Mouse (Mus musculus) gastrocnemius, adult 8-10 months (tissue): ENCODE measurements at regions not wholly inside any gene's neighbourhood (a gene's known extent, or its start where the extent isn't known, plus 50 kb on each side); places are given as distances from the start of the nearest gene placed in this dataset.

Experiments used
- DNase-seq, 2 experiments: peaks; one replicate each; pipeline ENCODE4 v3.0.0; 2022; ENCODE audit warnings: low spot score in 2 of 2

- DNase-seq: no peak
Observed at GRCm38 (mm10) chr3:35235066-35235465, 518.8 kb upstream of the Atp11b start.

GRCm38 (mm10) chr3:35235772-35236171 is 518.1 kb upstream of the Atp11b start:
- no peak for DNase-seq

- no peak for DNase-seq
Observed at GRCm38 (mm10) chr3:35237342-35237741, 516.6 kb upstream of the Atp11b start.

GRCm38 (mm10) chr3:35242349-35242748 is 511.6 kb upstream of the Atp11b start:
- DNase-seq: no peak

- no peak for DNase-seq
Observed at GRCm38 (mm10) chr3:35242871-35243529, 510.9 kb upstream of the Atp11b start.

- DNase-seq: no peak
Observed at GRCm38 (mm10) chr3:35245003-35245402, 508.9 kb upstream of the Atp11b start.

GRCm38 (mm10) chr3:35245946-35246665 is 507.8 kb upstream of the Atp11b start:
- DNase-seq: no peak

GRCm38 (mm10) chr3:35249160-35249559 is 504.7 kb upstream of the Atp11b start:
- DNase-seq: no peak

- DNase-seq: no peak
Observed at GRCm38 (mm10) chr3:35250092-35250749, 503.7 kb upstream of the Atp11b start.

GRCm38 (mm10) chr3:35253861-35254260 is 500.0 kb upstream of the Atp11b start:
- DNase-seq: no peak

GRCm38 (mm10) chr3:35260936-35261335 is 493.0 kb upstream of the Atp11b start:
- DNase-seq: no peak

GRCm38 (mm10) chr3:35268949-35269348 is 485.0 kb upstream of the Atp11b start:
- DNase-seq: no peak

- no peak for DNase-seq
Observed at GRCm38 (mm10) chr3:35269977-35270880, 483.7 kb upstream of the Atp11b start.

- DNase-seq: no peak
Observed at GRCm38 (mm10) chr3:35273546-35273945, 480.4 kb upstream of the Atp11b start.

GRCm38 (mm10) chr3:35280981-35281380 is 472.9 kb upstream of the Atp11b start:
- DNase-seq: no peak

GRCm38 (mm10) chr3:35282106-35282505 is 471.8 kb upstream of the Atp11b start:
- DNase-seq: no peak

- DNase-seq: no peak
Observed at GRCm38 (mm10) chr3:35294771-35295170, 459.1 kb upstream of the Atp11b start.

GRCm38 (mm10) chr3:35295746-35296145 is 458.2 kb upstream of the Atp11b start:
- DNase-seq: no peak

- DNase-seq: no peak
Observed at GRCm38 (mm10) chr3:35299036-35299435, 454.9 kb upstream of the Atp11b start.

- no peak for DNase-seq
Observed at GRCm38 (mm10) chr3:35306013-35306412, 447.9 kb upstream of the Atp11b start.

- no peak for DNase-seq
Observed at GRCm38 (mm10) chr3:35314177-35314576, 439.7 kb upstream of the Atp11b start.

- no peak for DNase-seq
Observed at GRCm38 (mm10) chr3:35315162-35315561, 438.7 kb upstream of the Atp11b start.
